Mouse (Mus musculus): Measurements from ENCODE around the gene Emc10. TPM values are rescaled to one million over a fixed set of nuclear protein-coding genes. Genes with fewer than 3 reads are reported as not detected.

Emc10 gene
- polyA plus RNA-seq, 2 experiments, result 151 to 182 TPM

GRCm38 (mm10) chr7:44484109-44484508 lies 12.2 kb downstream of the Emc10 start:
- ATAC-seq (ENCODE audit: low FRiP score, low read depth) (no peak), DNase-seq (ENCODE audit: low spot score) (no peak)
- 0 out of 2 replicates have a peak, but pooled peaks cover 4% of the 10 kb centered on the region for H3K27me3 ChIP-seq (ENCODE audit: control insufficient read depth, insufficient read depth, low read length)
- H3K4me1 ChIP-seq (ENCODE audit: control insufficient read depth, insufficient read depth, low read length), result no peaks in the 10 kb centered on the region
- H3K9ac ChIP-seq (ENCODE audit: low read depth, low read length, severe bottlenecking), result no peak overlapping the region
- peaks cover 13% of the 10 kb centered on the region for H3K36me3 ChIP-seq (ENCODE audit: control insufficient read depth, insufficient read depth, low read length)
- H3K9me3 ChIP-seq (ENCODE audit: control insufficient read depth, low read length), result no peaks in the 10 kb centered on the region
- no peak overlapping the region for H3K27ac ChIP-seq (replicated peaks; ENCODE audit: low read depth, low read length)
- H3K4me3 ChIP-seq (replicated peaks; ENCODE audit: low read length), result no peak overlapping the region
- TF ChIP-seq POLR2A (IDR thresholded peaks at IDR 0.05; ENCODE audit: borderline replicate concordance, extremely low read depth, insufficient read depth, insufficient read length), result no peak
- H3K4me2 ChIP-seq (replicated peaks; ENCODE audit: low read depth, low read length, severe bottlenecking), result no peak overlapping the region
- 100% methylated on average over 1 of the region's 1 CpGs for WGBS

GRCm38 (mm10) chr7:44482836-44483435 lies 13.4 kb downstream of the Emc10 start:
- Histone ChIP-seq H3K9me3 (ENCODE audit: control insufficient read depth, low read length) (no peaks in the 10 kb centered on the region), H3K36me3 (ENCODE audit: control insufficient read depth, insufficient read depth, low read length) (0 out of 2 replicates have a peak, but pooled peaks cover 2% of the 10 kb centered on the region), H3K4me3 (replicated peaks; ENCODE audit: low read length) (no peak overlapping the region), H3K4me1 (ENCODE audit: control insufficient read depth, insufficient read depth, low read length) (no peaks in the 10 kb centered on the region), H3K27me3 (ENCODE audit: control insufficient read depth, insufficient read depth, low read length) (0 out of 2 replicates have a peak, but pooled peaks cover 13% of the 10 kb centered on the region), H3K4me2 (replicated peaks; ENCODE audit: low read depth, low read length, severe bottlenecking) (no peak overlapping the region), H3K27ac (replicated peaks; ENCODE audit: low read depth, low read length) (no peak overlapping the region), H3K9ac (ENCODE audit: low read depth, low read length, severe bottlenecking) (no peak overlapping the region)
- TF ChIP-seq POLR2A (IDR thresholded peaks at IDR 0.05; ENCODE audit: borderline replicate concordance, extremely low read depth, insufficient read depth, insufficient read length), result no peak
- 60% methylated on average over 3 of the region's 3 CpGs for WGBS
- DNase-seq (ENCODE audit: low spot score), result no peak
- ATAC-seq (ENCODE audit: low FRiP score, low read depth), result no peak

DNA sequence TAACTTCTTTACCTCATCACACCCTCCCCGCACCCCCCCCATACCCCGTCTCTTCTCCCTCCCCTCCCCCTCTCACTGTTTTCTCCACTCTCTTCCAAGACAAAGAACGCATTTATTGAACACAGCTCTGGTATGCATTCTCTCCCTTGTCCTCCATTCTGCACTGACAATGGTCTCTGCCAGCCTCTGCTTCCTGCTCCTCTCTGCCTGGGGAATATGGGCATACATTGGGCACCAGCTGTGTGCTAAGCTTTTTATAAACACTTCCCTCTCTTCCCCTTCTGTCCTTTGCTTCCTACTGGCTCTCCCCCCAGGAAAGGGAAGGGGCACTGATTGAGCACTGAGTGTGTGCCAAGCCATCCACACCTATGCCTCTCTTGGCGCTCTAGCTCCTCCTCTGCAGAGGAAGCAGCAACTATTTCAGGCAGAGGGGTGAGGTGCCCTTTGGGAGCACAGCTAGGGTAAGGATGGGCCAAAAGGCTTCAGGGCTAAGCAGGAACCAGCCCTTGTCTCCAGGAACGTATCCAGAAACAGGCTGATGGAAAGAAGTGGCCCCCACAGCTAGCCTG lies 21.2 kb downstream of the Emc10 start:
- H3K9me3 ChIP-seq (ENCODE audit: control insufficient read depth, low read length), result no peaks in the 10 kb centered on the region
- DNase-seq (ENCODE audit: low spot score), result no peak
- no peak overlapping the region for H3K4me2 ChIP-seq (replicated peaks; ENCODE audit: low read depth, low read length, severe bottlenecking)
- H3K4me1 ChIP-seq (ENCODE audit: control insufficient read depth, insufficient read depth, low read length), result no peaks in the 10 kb centered on the region
- no peak overlapping the region for H3K4me3 ChIP-seq (replicated peaks; ENCODE audit: low read length)
- H3K27ac ChIP-seq (replicated peaks; ENCODE audit: low read depth, low read length), result no peak overlapping the region
- no peak overlapping the region for H3K9ac ChIP-seq (ENCODE audit: low read depth, low read length, severe bottlenecking)
- WGBS, result 30% methylated on average over 5 of the region's 5 CpGs
- peaks cover 36% of the 10 kb centered on the region for H3K27me3 ChIP-seq (ENCODE audit: control insufficient read depth, insufficient read depth, low read length)
- H3K36me3 ChIP-seq (ENCODE audit: control insufficient read depth, insufficient read depth, low read length), result no peaks in the 10 kb centered on the region
- ATAC-seq (ENCODE audit: low FRiP score, low read depth), result no peak
- no peak for TF ChIP-seq POLR2A (IDR thresholded peaks at IDR 0.05; ENCODE audit: borderline replicate concordance, extremely low read depth, insufficient read depth, insufficient read length)

DNA sequence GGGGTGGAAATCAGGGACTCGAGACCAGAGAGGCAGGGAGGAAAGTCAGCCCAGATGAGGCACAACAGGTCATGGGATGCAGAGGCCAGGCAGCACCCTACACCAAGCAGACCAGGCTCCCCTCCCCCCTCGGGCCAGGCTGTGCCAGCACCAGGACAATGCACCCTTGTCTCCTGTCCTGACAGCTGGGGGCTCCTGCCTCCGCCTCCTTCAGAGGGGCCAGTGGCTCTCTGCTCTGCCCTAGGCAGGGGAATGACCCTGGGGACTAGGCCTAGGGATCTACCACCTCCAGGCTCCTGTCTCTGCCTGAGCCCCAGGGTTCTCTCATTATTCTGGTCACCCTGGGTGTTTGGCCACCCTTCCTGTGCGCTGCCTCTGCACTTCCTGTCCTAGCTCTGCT lies 21.9 kb downstream of the Emc10 start:
- H3K27ac ChIP-seq (replicated peaks; ENCODE audit: low read depth, low read length), result no peak overlapping the region
- no peak overlapping the region for H3K9ac ChIP-seq (ENCODE audit: low read depth, low read length, severe bottlenecking)
- no peaks in the 10 kb centered on the region for H3K4me1 ChIP-seq (ENCODE audit: control insufficient read depth, insufficient read depth, low read length)
- H3K4me3 ChIP-seq (replicated peaks; ENCODE audit: low read length), result 0 out of 2 replicates have a peak overlapping the region, but pooled peaks have one; percentile 7
- WGBS, result 15% methylated on average over 4 of the region's 4 CpGs
- TF ChIP-seq POLR2A (IDR thresholded peaks at IDR 0.05; ENCODE audit: borderline replicate concordance, extremely low read depth, insufficient read depth, insufficient read length), result no peak
- DNase-seq (ENCODE audit: low spot score), result peak; percentile 49
- ATAC-seq (ENCODE audit: low FRiP score, low read depth), result peak; percentile 24; the same call in 1 of the 2 replicates
- H3K36me3 ChIP-seq (ENCODE audit: control insufficient read depth, insufficient read depth, low read length), result no peaks in the 10 kb centered on the region
- 0 out of 2 replicates have a peak overlapping the region, but pooled peaks have one; percentile 10 for H3K4me2 ChIP-seq (replicated peaks; ENCODE audit: low read depth, low read length, severe bottlenecking)
- peaks cover 36% of the 10 kb centered on the region for H3K27me3 ChIP-seq (ENCODE audit: control insufficient read depth, insufficient read depth, low read length)
- H3K9me3 ChIP-seq (ENCODE audit: control insufficient read depth, low read length), result no peaks in the 10 kb centered on the region

- TF ChIP-seq POLR2A (IDR thresholded peaks at IDR 0.05; ENCODE audit: borderline replicate concordance, extremely low read depth, insufficient read depth, insufficient read length), result no peak
- no peak overlapping the region for H3K9ac ChIP-seq (ENCODE audit: low read depth, low read length, severe bottlenecking)
- H3K4me3 ChIP-seq (replicated peaks; ENCODE audit: low read length), result no peak overlapping the region
- ATAC-seq (ENCODE audit: low FRiP score, low read depth), result peak; percentile 58
- no peak overlapping the region for H3K4me2 ChIP-seq (replicated peaks; ENCODE audit: low read depth, low read length, severe bottlenecking)
- no peaks in the 10 kb centered on the region; the same call in 1 of the 2 replicates for H3K4me1 ChIP-seq (ENCODE audit: control insufficient read depth, insufficient read depth, low read length)
- peak; percentile 33 for DNase-seq (ENCODE audit: low spot score)
- no peaks in the 10 kb centered on the region for H3K9me3 ChIP-seq (ENCODE audit: control insufficient read depth, low read length)
- 0 out of 2 replicates have a peak overlapping the region, but pooled peaks have one; percentile 26 for H3K27ac ChIP-seq (replicated peaks; ENCODE audit: low read depth, low read length)
- no peaks in the 10 kb centered on the region; the same call in 1 of the 2 replicates for H3K36me3 ChIP-seq (ENCODE audit: control insufficient read depth, insufficient read depth, low read length)
- H3K27me3 ChIP-seq (ENCODE audit: control insufficient read depth, insufficient read depth, low read length), result peaks cover 28% of the 10 kb centered on the region
- 35% methylated on average over 7 of the region's 9 CpGs for WGBS
These were observed 23.2 kb downstream of the Emc10 start for GRCm38 (mm10) chr7:44472961-44473646.
